Mouse (Mus musculus) lung, embryonic 16.5 days (tissue): ENCODE measurements around the gene Auh. TPM values are rescaled to one million over a fixed set of nuclear protein-coding genes. Genes with fewer than 3 reads are reported as not detected.

Experiments used
- ATAC-seq: fragments of 200-750 bp; cut with Nextera tagmentation; 2 replicates; pipeline ENCODE4 v1.8.0; 2017; ENCODE audit warnings: low read depth, mild to moderate bottlenecking, moderate library complexity
- H3K27ac ChIP-seq: fragments of 300-500 bp; sonication (generic); 2 replicates; pipeline ENCODE4 v1.5.1; 2014; ENCODE audit warnings: mild to moderate bottlenecking, control low read depth, low read length
- H3K27me3 ChIP-seq: fragments of 300-500 bp; sonication (generic); 2 replicates; pipeline ENCODE4 v1.6.1; 2014; ENCODE audit warnings: low read depth, low read length, mixed read lengths; ENCODE audit not compliant: control insufficient read depth, insufficient read depth
- H3K36me3 ChIP-seq: fragments of 300-500 bp; sonication (generic); 2 replicates; pipeline ENCODE4 v1.6.1; 2014; ENCODE audit warnings: low read length; ENCODE audit not compliant: control insufficient read depth, insufficient read depth
- H3K4me1 ChIP-seq: fragments of 300-500 bp; sonication (generic); replicated peaks from 2 replicates; pipeline ENCODE4 v1.6.1; 2014; ENCODE audit warnings: low read length, mixed read lengths; ENCODE audit not compliant: control insufficient read depth, insufficient read depth
- H3K4me2 ChIP-seq: fragments of 300-500 bp; sonication (generic); 2 replicates; pipeline ENCODE4 v1.6.1; 2014; ENCODE audit warnings: low read depth, low read length, control low read depth
- H3K4me3 ChIP-seq: fragments of 300-500 bp; sonication (generic); 2 replicates; pipeline ENCODE4 v1.5.1; 2014; ENCODE audit warnings: mild to moderate bottlenecking, low read length, control low read depth
- H3K9ac ChIP-seq: fragments of 300-500 bp; sonication (generic); 2 replicates; pipeline ENCODE4 v1.6.1; 2014; ENCODE audit warnings: low read length, control low read depth
- H3K9me3 ChIP-seq: fragments of 300-500 bp; sonication (generic); 2 replicates; pipeline ENCODE4 v1.6.1; 2016; ENCODE audit warnings: low read length; ENCODE audit not compliant: control insufficient read depth
- WGBS: fragments of 180-500 bp; shearing (Covaris S2); extraction: QIAGEN DNeasy Blood & Tissue Kit; methylation state at CpG from one replicate; pipeline ENCODE4 v1.1.7; 2014; 5-methylcytosine and 5-hydroxymethylcytosine counted together
- polyA plus RNA-seq: library from polyadenylated mRNA; unstranded; fragments of >200 nt; fragmentation: Nextera tagmentation; extraction: Ambion mirVana; gene quantifications from 2 replicates; pipeline ENCODE4 v1.2.1, GENCODE M21; 2015

Auh gene
- 44.6 TPM in 2 replicates for polyA plus RNA-seq

DNA sequence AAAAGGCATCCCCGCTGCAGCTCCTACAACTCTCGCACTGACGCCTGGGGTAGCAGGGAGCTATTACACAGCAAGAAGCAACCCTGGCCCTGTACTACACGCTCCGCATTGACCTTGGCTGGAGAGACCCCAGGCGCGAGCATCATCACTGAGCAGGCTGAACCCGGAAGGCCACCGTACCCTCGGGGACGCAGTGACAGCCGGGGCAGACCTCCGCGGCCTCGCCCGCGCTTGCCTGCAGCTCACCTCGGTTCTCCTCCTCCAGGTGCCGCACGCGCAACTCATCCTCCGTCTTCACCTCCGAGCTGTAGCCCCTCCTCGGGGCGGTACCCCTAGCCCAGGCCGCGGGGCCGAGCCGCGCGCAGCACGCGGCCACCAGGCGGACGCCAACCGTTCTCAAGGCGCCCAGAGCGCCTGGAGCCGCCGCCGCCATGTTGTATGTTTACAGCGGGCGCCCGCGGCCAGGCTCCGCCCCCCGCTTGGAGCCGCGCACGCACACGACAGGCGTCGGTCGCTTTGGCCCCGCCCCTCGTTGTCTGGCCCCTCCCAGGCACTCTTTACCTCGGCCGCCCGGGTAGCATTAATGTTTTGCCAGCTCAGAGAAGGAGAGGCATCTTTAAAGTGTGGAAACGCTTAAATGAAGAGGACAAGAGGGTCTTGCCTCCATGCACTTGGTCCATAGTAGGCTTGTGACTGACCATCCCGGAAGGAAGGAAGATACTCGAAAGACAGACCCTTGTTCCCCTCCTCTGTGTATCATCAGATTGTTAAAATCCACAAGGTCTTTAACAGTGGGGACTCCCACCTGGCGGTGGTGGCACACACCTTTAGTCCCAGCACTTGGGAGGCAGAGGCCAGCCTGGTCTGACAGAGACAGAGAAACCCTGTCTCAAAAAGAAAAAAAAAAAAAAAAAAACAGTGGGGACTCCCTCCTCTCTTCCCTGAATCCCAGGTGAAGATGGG, at the start of gene Auh:
Gene Auh (minus strand): TSS at position 473 of the 963 bp plus-strand sequence.
- Histone ChIP-seq H3K9me3 (no peaks in the 10 kb centered on the region), H3K36me3 (no peaks in the 10 kb centered on the region), H3K27me3 (no peaks in the 10 kb centered on the region), H3K4me1 (peaks cover 16% of the 10 kb centered on the region; the same call in 1 of the 2 replicates), H3K4me2 (peak within 1 kb of the TSS; percentile 63), H3K9ac (peak within 1 kb of the TSS; percentile 79), H3K4me3 (peak within 1 kb of the TSS; percentile 76), H3K27ac (peak within 1 kb of the TSS; percentile 45)
- peak; percentile 99 for ATAC-seq
- WGBS = under 1% methylated on average over 59 of the region's 63 CpGs

- Histone ChIP-seq H3K36me3 (no peaks in the 10 kb centered on the region), H3K9ac (peak overlapping the region; percentile 76), H3K4me2 (peak overlapping the region; percentile 98), H3K9me3 (no peaks in the 10 kb centered on the region), H3K4me1 (peaks cover 25% of the 10 kb centered on the region), H3K4me3 (peak overlapping the region; percentile 66), H3K27ac (peak overlapping the region; percentile 74), H3K27me3 (no peaks in the 10 kb centered on the region)
- ATAC-seq = peak; percentile 9
- WGBS = under 1% methylated on average over 58 of the region's 64 CpGs
These were observed 49.0 kb upstream of the Auh start for GRCm38 (mm10) chr13:52978321-52978981.

DNA sequence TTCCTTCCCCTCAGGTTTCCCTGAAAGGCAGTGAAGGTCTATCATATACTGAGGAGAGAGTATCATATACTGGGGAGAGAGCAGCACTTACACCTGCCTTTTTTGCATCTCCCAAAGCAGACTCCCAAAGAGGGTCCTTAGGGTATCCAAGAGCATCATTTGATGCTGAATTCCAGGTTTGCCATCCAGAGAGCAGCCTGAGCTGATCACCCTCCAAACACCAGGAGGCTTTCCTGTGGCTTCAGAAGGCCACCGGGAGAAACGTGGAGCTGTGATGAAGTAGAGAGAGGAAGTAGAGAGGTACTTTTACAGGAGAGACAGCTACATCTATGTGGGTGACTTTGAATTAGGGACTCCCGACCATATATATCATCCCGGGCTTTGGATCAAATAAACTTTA, 48.3 kb upstream of the Auh start:
- H3K27ac ChIP-seq = no peak overlapping the region
- H3K36me3 ChIP-seq = no peaks in the 10 kb centered on the region
- ATAC-seq = no peak
- H3K4me3 ChIP-seq = peak overlapping the region; percentile 66
- H3K4me1 ChIP-seq = peaks cover 25% of the 10 kb centered on the region
- 22% methylated on average over 4 of the region's 4 CpGs for WGBS
- peak overlapping the region; percentile 98 for H3K4me2 ChIP-seq
- H3K9me3 ChIP-seq = no peaks in the 10 kb centered on the region
- no peak overlapping the region for H3K9ac ChIP-seq
- H3K27me3 ChIP-seq = no peaks in the 10 kb centered on the region

GRCm38 (mm10) chr13:52977221-52977609, 47.7 kb upstream of the Auh start:
- no peaks in the 10 kb centered on the region for H3K27me3 ChIP-seq
- no peaks in the 10 kb centered on the region for H3K36me3 ChIP-seq
- no peak overlapping the region for H3K4me2 ChIP-seq
- no peak for ATAC-seq
- H3K27ac ChIP-seq = no peak overlapping the region
- 86% methylated on average over 9 of the region's 9 CpGs for WGBS
- H3K9ac ChIP-seq = no peak overlapping the region
- H3K9me3 ChIP-seq = no peaks in the 10 kb centered on the region
- no peak overlapping the region for H3K4me3 ChIP-seq
- peaks cover 24% of the 10 kb centered on the region for H3K4me1 ChIP-seq

GRCm38 (mm10) chr13:52976510-52977220, 47.2 kb upstream of the Auh start:
- Histone ChIP-seq H3K4me2 (peak overlapping the region; percentile 2; the same call in 1 of the 2 replicates), H3K4me3 (no peak overlapping the region), H3K27me3 (no peaks in the 10 kb centered on the region), H3K9me3 (no peaks in the 10 kb centered on the region), H3K36me3 (no peaks in the 10 kb centered on the region), H3K27ac (no peak overlapping the region), H3K4me1 (peaks cover 18% of the 10 kb centered on the region), H3K9ac (no peak overlapping the region)
- WGBS = 51% methylated on average over 16 of the region's 16 CpGs
- ATAC-seq = no peak

- Histone ChIP-seq H3K9ac (no peak overlapping the region), H3K4me3 (no peak overlapping the region), H3K36me3 (no peaks in the 10 kb centered on the region), H3K4me2 (peak overlapping the region; percentile 2; the same call in 1 of the 2 replicates), H3K9me3 (no peaks in the 10 kb centered on the region), H3K27ac (no peak overlapping the region), H3K27me3 (no peaks in the 10 kb centered on the region), H3K4me1 (peaks cover 18% of the 10 kb centered on the region)
- no peak for ATAC-seq
- 49% methylated on average over 8 of the region's 8 CpGs for WGBS
These were observed 46.6 kb upstream of the Auh start for GRCm38 (mm10) chr13:52976130-52976509.

GRCm38 (mm10) chr13:52974676-52975075, 45.2 kb upstream of the Auh start:
- Histone ChIP-seq H3K36me3 (no peaks in the 10 kb centered on the region), H3K4me3 (no peak overlapping the region), H3K4me2 (no peak overlapping the region), H3K27me3 (no peaks in the 10 kb centered on the region), H3K27ac (no peak overlapping the region), H3K9ac (no peak overlapping the region), H3K4me1 (peaks cover 18% of the 10 kb centered on the region), H3K9me3 (no peaks in the 10 kb centered on the region)
- ATAC-seq = no peak
- WGBS = 58% methylated on average over 3 of the region's 3 CpGs

- Histone ChIP-seq H3K4me1 (peaks cover 13% of the 10 kb centered on the region), H3K9ac (no peak overlapping the region), H3K4me3 (no peak overlapping the region), H3K9me3 (no peaks in the 10 kb centered on the region), H3K4me2 (no peak overlapping the region), H3K36me3 (no peaks in the 10 kb centered on the region), H3K27ac (no peak overlapping the region), H3K27me3 (no peaks in the 10 kb centered on the region)
- 94% methylated on average over 10 of the region's 10 CpGs for WGBS
- ATAC-seq = no peak
These were observed 43.9 kb upstream of the Auh start for GRCm38 (mm10) chr13:52973427-52973826.

- H3K36me3 ChIP-seq = peaks cover 7% of the 10 kb centered on the region
- peaks cover 10% of the 10 kb centered on the region for H3K4me1 ChIP-seq
- H3K4me2 ChIP-seq = no peak overlapping the region
- no peaks in the 10 kb centered on the region for H3K27me3 ChIP-seq
- H3K9ac ChIP-seq = no peak overlapping the region
- no peak overlapping the region for H3K27ac ChIP-seq
- no peaks in the 10 kb centered on the region for H3K9me3 ChIP-seq
- ATAC-seq = no peak
- H3K4me3 ChIP-seq = no peak overlapping the region
- WGBS = 85% methylated on average over 3 of the region's 3 CpGs
These were observed 43.1 kb upstream of the Auh start for GRCm38 (mm10) chr13:52972626-52973025.
